Mouse (Mus musculus): ENCODE measurements around the gene Gpr176. TPM values are rescaled to one million over a fixed set of nuclear protein-coding genes. Genes with fewer than 3 reads are reported as not detected.
A peak's percentile ranks its signal among the peaks of the same experiment; 100 is the strongest.

The Gpr176 gene
- total RNA-seq, 1 experiment = 0.22 TPM

DNA sequence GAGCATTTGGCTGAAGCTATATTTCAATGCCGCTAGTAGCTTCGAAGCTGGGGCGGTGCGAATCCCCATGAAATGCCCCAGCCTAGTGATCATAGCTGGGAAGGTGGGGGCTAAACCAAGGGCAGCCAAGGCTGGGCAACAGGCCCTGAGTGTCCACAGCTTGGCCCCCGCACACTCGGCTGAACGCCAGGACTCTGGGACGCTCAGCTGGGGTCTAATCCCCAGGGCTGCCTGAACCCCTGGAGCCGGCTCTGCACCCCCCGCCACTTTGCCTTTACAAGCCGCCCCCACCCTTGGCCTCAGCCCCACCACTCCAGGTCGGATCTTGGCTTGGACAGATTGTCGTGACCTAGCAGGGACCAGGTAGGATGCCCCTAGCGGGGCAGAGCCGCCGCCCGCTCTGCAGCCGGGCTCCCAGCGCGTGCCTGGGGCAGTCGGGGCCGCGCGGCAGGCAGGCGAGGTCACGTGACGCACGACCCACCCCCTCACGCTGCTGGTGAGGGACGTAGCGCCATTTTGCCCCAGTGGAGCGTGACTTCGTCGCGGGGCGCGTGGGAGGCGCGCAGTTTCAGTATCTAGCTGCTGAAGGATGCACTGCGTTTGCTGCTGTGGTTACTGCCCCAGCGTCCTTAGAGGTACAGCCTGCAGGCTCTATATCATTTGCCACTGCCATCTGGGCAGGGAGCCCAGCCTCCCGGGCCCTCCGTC is 507 bp upstream of the Gpr176 start:
- in situ Hi-C loops (cut with MboI; ENCODE audit: low sequenced_read_pairs in 2 of 2, unreplicated experiment in 2 of 2) = no loop called here
- Histone ChIP-seq H3K27ac (ENCODE audit: insufficient read depth, low read depth, low read length, poor library complexity, severe bottlenecking) (no peak overlapping the region), H3K9me3 (ENCODE audit: control insufficient read depth, insufficient read depth, low read depth, low read length) (no peaks in the 10 kb centered on the region), H3K4me1 (ENCODE audit: control insufficient read depth in 2 of 2, insufficient read depth in 2 of 2, low read length in 2 of 2, poor library complexity in 1 of 2) (peaks cover 0 to 2% of the 10 kb centered on the region in 2 experiments; a peak in 1 of 4 replicates), H3K36me3 (ENCODE audit: control insufficient read depth, insufficient read depth, low read length, poor library complexity, severe bottlenecking) (no peaks in the 10 kb centered on the region), H3K4me3 (ENCODE audit: insufficient read depth in 1 of 2, low read depth in 1 of 2, low read length in 2 of 2, poor library complexity in 1 of 2, severe bottlenecking in 1 of 2) (peak overlapping the region; percentile 43 to 57), H3K9ac (ENCODE audit: insufficient read depth, low read depth, low read length, poor library complexity, severe bottlenecking) (peak overlapping the region; percentile 6; the same call in 1 of the 2 replicates)
- TF ChIP-seq HCFC1 (IDR thresholded peaks at IDR 0.05; ENCODE audit: borderline replicate concordance, insufficient read depth, low read length) = no peak
- TF ChIP-seq ZC3H11A (IDR thresholded peaks at IDR 0.05; ENCODE audit: borderline replicate concordance, low read depth, low read length) = no peak
- TF ChIP-seq CHD2 (IDR thresholded peaks at IDR 0.05; ENCODE audit: low read depth, low read length) = no peak
- no peak for TF ChIP-seq ZNF384 (IDR thresholded peaks at IDR 0.05; ENCODE audit: low read depth, low read length)
- no peak for TF ChIP-seq MAFK (IDR thresholded peaks at IDR 0.05; ENCODE audit: insufficient read depth, low read depth, low read length)
- DNase-seq (ENCODE audit: low read depth, low spot score) = peak; percentile 60

DNA sequence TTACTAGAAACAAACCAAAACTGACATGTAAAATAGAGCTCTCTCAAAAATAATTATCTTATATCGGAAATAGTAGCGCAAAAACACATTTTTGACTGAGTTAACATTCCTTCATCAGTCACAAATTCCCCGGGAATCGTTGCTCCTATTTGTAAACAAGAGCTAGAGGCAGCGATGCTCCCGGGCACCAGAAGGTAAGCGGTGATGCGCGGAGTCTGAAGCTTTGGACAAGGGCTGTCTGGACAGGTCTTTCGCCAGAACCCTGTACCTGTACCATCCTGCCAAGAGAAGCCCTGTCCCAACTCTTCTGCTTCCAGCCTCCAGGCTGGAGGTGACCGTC is 688 bp downstream of the Gpr176 start:
- Histone ChIP-seq H3K27ac (ENCODE audit: insufficient read depth, low read depth, low read length, poor library complexity, severe bottlenecking) (no peak overlapping the region), H3K9me3 (ENCODE audit: control insufficient read depth, insufficient read depth, low read depth, low read length) (no peaks in the 10 kb centered on the region), H3K4me3 (ENCODE audit: insufficient read depth in 1 of 2, low read depth in 1 of 2, low read length in 2 of 2, poor library complexity in 1 of 2, severe bottlenecking in 1 of 2) (peak overlapping the region; percentile 43 to 57), H3K36me3 (ENCODE audit: control insufficient read depth, insufficient read depth, low read length, poor library complexity, severe bottlenecking) (no peaks in the 10 kb centered on the region), H3K4me1 (ENCODE audit: control insufficient read depth in 2 of 2, insufficient read depth in 2 of 2, low read length in 2 of 2, poor library complexity in 1 of 2) (peaks cover 0 to 2% of the 10 kb centered on the region in 2 experiments; a peak in 1 of 4 replicates), H3K9ac (ENCODE audit: insufficient read depth, low read depth, low read length, poor library complexity, severe bottlenecking) (peak overlapping the region; percentile 24)
- TF ChIP-seq MAFK (IDR thresholded peaks at IDR 0.05; ENCODE audit: insufficient read depth, low read depth, low read length) = no peak
- no peak for TF ChIP-seq ZNF384 (IDR thresholded peaks at IDR 0.05; ENCODE audit: low read depth, low read length)
- no peak for TF ChIP-seq HCFC1 (IDR thresholded peaks at IDR 0.05; ENCODE audit: borderline replicate concordance, insufficient read depth, low read length)
- no peak for TF ChIP-seq CHD2 (IDR thresholded peaks at IDR 0.05; ENCODE audit: low read depth, low read length)
- no peak for TF ChIP-seq ZC3H11A (IDR thresholded peaks at IDR 0.05; ENCODE audit: borderline replicate concordance, low read depth, low read length)
- DNase-seq (ENCODE audit: low read depth, low spot score) = peak; percentile 7
- in situ Hi-C loops (cut with MboI; ENCODE audit: low sequenced_read_pairs in 2 of 2, unreplicated experiment in 2 of 2) = no loop called here

DNA sequence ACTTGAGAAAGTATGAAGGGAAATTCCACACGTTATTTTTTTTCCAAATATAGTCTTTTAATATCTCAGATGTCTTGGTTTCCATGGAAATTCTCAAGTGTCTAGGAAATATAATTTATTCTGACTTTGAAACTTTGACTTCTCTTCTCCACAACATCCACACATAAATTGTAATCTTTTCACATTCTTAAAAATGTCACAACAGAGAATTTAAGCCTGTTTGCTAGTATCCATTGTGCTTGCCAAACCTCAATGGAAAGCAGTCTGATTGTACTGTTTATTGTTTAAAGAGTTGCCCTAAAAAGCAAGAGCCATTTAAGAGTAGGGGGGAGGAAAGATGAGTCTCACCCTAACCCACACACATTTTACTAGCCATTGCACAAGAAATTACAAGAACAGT is 1.4 kb downstream of the Gpr176 start:
- in situ Hi-C loops (cut with MboI; ENCODE audit: low sequenced_read_pairs in 2 of 2, unreplicated experiment in 2 of 2) = no loop called here
- TF ChIP-seq MAFK (IDR thresholded peaks at IDR 0.05; ENCODE audit: insufficient read depth, low read depth, low read length) (no peak), ZNF384 (IDR thresholded peaks at IDR 0.05; ENCODE audit: low read depth, low read length) (no peak), HCFC1 (IDR thresholded peaks at IDR 0.05; ENCODE audit: borderline replicate concordance, insufficient read depth, low read length) (no peak), CHD2 (IDR thresholded peaks at IDR 0.05; ENCODE audit: low read depth, low read length) (no peak), ZC3H11A (IDR thresholded peaks at IDR 0.05; ENCODE audit: borderline replicate concordance, low read depth, low read length) (no peak)
- Histone ChIP-seq H3K9me3 (ENCODE audit: control insufficient read depth, insufficient read depth, low read depth, low read length) (no peaks in the 10 kb centered on the region), H3K4me1 (ENCODE audit: control insufficient read depth in 2 of 2, insufficient read depth in 2 of 2, low read length in 2 of 2, poor library complexity in 1 of 2) (peaks cover 0 to 2% of the 10 kb centered on the region in 2 experiments; a peak in 1 of 4 replicates), H3K4me3 (ENCODE audit: insufficient read depth in 1 of 2, low read depth in 1 of 2, low read length in 2 of 2, poor library complexity in 1 of 2, severe bottlenecking in 1 of 2) (no peak overlapping the region), H3K9ac (ENCODE audit: insufficient read depth, low read depth, low read length, poor library complexity, severe bottlenecking) (no peak overlapping the region), H3K36me3 (ENCODE audit: control insufficient read depth, insufficient read depth, low read length, poor library complexity, severe bottlenecking) (no peaks in the 10 kb centered on the region), H3K27ac (ENCODE audit: insufficient read depth, low read depth, low read length, poor library complexity, severe bottlenecking) (no peak overlapping the region)
- no peak for DNase-seq (ENCODE audit: low read depth, low spot score)

DNA sequence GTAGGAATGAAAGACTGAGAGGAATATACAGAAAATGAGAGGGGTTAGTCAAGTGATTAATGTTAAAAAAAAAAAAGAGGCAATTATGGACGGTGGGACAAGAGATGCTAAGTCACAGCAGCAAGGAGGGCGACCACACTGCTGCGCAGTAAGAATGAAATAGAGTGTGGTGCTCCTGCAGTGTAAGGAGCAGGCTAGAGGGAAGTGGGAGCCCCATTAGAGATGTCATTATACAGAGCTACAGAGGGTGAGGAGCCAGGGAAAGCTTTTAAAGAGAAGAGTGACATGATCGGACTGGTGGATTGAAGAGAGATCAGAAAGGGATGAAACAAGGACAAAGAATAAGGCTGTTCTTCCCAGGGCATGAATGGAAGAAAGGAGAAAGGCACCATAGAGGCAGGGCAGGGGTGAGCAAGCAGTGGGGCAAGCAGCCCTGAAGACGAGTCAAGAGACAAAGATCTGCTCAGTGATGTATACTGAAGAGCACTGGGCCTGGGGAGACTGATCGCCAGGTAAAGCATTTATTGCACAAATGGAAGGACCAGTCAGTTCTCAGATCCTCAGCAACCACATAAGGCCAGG is 18.0 kb downstream of the Gpr176 start:
- H3K9ac ChIP-seq (ENCODE audit: insufficient read depth, low read depth, low read length, poor library complexity, severe bottlenecking) = no peak overlapping the region
- H3K36me3 ChIP-seq (ENCODE audit: control insufficient read depth, insufficient read depth, low read length, poor library complexity, severe bottlenecking) = no peaks in the 10 kb centered on the region
- no peak overlapping the region for H3K27ac ChIP-seq (ENCODE audit: insufficient read depth, low read depth, low read length, poor library complexity, severe bottlenecking)
- H3K4me1 ChIP-seq (ENCODE audit: control insufficient read depth in 2 of 2, insufficient read depth in 2 of 2, low read length in 2 of 2, poor library complexity in 1 of 2) = no peaks in the 10 kb centered on the region
- in situ Hi-C loops (cut with MboI; ENCODE audit: low sequenced_read_pairs in 2 of 2, unreplicated experiment in 2 of 2) = no loop called here
- no peaks in the 10 kb centered on the region for H3K9me3 ChIP-seq (ENCODE audit: control insufficient read depth, insufficient read depth, low read depth, low read length)
- H3K4me3 ChIP-seq (ENCODE audit: insufficient read depth in 1 of 2, low read depth in 1 of 2, low read length in 2 of 2, poor library complexity in 1 of 2, severe bottlenecking in 1 of 2) = no peak overlapping the region
- TF ChIP-seq CHD2 (IDR thresholded peaks at IDR 0.05; ENCODE audit: low read depth, low read length) = no peak
- no peak for TF ChIP-seq ZC3H11A (IDR thresholded peaks at IDR 0.05; ENCODE audit: borderline replicate concordance, low read depth, low read length)
- TF ChIP-seq HCFC1 (IDR thresholded peaks at IDR 0.05; ENCODE audit: borderline replicate concordance, insufficient read depth, low read length) = no peak
- TF ChIP-seq MAFK (IDR thresholded peaks at IDR 0.05; ENCODE audit: insufficient read depth, low read depth, low read length) = no peak
- no peak for TF ChIP-seq ZNF384 (IDR thresholded peaks at IDR 0.05; ENCODE audit: low read depth, low read length)
- DNase-seq (ENCODE audit: low read depth, low spot score) = no peak

Data from ES-E14 (cell line).